ENCODE assay signal across 16 mouse cellular contexts in the genomic region with DNA sequence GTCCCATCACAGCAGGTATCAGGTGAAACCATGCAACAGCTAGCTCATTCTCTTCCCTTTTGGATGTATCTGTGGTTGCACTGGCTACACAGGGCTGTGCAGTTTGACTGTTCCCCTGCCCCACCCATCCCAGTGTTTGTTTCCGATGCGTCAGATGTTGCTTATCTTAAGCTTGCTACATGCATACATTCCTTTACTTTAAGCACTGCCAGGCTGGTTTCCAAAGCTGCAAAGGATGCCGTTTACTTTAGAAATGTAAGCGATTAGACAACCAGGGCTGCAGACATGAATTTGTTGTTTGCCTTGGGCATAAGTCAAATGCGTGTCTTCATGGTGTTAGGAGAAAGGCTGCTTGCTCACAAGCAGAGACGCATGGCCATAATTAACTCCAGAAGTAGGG.
DNase-seq lines count a peak whose midpoint lies in the region; ATAC-seq and TF ChIP-seq lines count a peak whose summit lies in the region.
"Had no signal": no experiment of that assay in that cellular context is flagged by ENCODE, and none has a peak within 500 bp of the region (broad histone marks: within the 10 kb centered on the region; RNA-seq: fewer than 3 reads in every experiment).

No protein-coding gene starts in this region.

- no peak overlapping the region for H3K4me3 ChIP-seq in lung, embryonic 15.5 days
- H3K4me3 ChIP-seq in lung, adult 2 months (replicated peaks; ENCODE audit: extremely low read depth, low read depth, low read length), result no peak overlapping the region
- no peak overlapping the region for H3K4me3 ChIP-seq in embryonic facial prominence, embryonic 12.5 days
- H3K4me3 ChIP-seq in liver, embryonic 12.5 days, result no peak overlapping the region
- no peak overlapping the region for H3K4me3 ChIP-seq in stomach, embryonic 16.5 days (replicated peaks; ENCODE audit: low read length)
- no peak overlapping the region for H3K4me3 ChIP-seq in hindbrain, embryonic 10.5 days
- H3K4me3 ChIP-seq: erythroblast, embryonic 14.5 days; limb, embryonic 15.5 days had no signal

- TF ChIP-seq CTCF in lung, adult 2 months (IDR thresholded peaks at IDR 0.05; ENCODE audit: insufficient read depth, low read length), result no peak

- no peak for DNase-seq in lung, adult 2 months
- DNase-seq in cerebellum, postnatal 10 days, result no peak
- DNase-seq in hindbrain, embryonic 10.5 days (ENCODE audit: low spot score), result no peak
- no peak for DNase-seq in kidney, postnatal 14 days
- DNase-seq: adrenal gland, postnatal 14 days; gastrocnemius, postnatal 14 days; kidney, adult 2 months; layer of hippocampus, adult 9-11 months; right cerebral cortex, postnatal 25 days had no signal

- H3K4me1 ChIP-seq in lung, embryonic 15.5 days, result peaks cover 11% of the 10 kb centered on the region
- H3K4me1 ChIP-seq in lung, adult 2 months (ENCODE audit: control insufficient read depth, insufficient read depth, low read length), result peaks cover 10% of the 10 kb centered on the region
- peaks cover 10% of the 10 kb centered on the region; the same call in 1 of the 2 replicates for H3K4me1 ChIP-seq in embryonic facial prominence, embryonic 12.5 days
- H3K4me1 ChIP-seq in liver, embryonic 12.5 days, result peaks cover 6% of the 10 kb centered on the region; the same call in 1 of the 2 replicates
- peaks cover 8% of the 10 kb centered on the region for H3K4me1 ChIP-seq in stomach, embryonic 16.5 days (ENCODE audit: control insufficient read depth, insufficient read depth, low read length)
- H3K4me1 ChIP-seq in hindbrain, embryonic 10.5 days (replicated peaks), result 0 out of 2 replicates have a peak, but pooled peaks cover 4% of the 10 kb centered on the region

- H3K4me2 ChIP-seq in lung, embryonic 15.5 days, result no peak overlapping the region
- peak overlapping the region; percentile 7; the same call in 1 of the 2 replicates for H3K4me2 ChIP-seq in embryonic facial prominence, embryonic 12.5 days (replicated peaks)
- H3K4me2 ChIP-seq in liver, embryonic 12.5 days, result no peak overlapping the region
- peak overlapping the region; percentile 22; the same call in 1 of the 2 replicates for H3K4me2 ChIP-seq in stomach, embryonic 16.5 days (ENCODE audit: low read depth, low read length)
- H3K4me2 ChIP-seq: limb, embryonic 15.5 days had no signal

- WGBS in lung, embryonic 15.5 days, result 28% methylated on average over 6 of the region's 6 CpGs
- WGBS in lung, adult 2 months, result 35% methylated on average over 6 of the region's 6 CpGs
- 24% methylated on average over 6 of the region's 6 CpGs for WGBS in embryonic facial prominence, embryonic 12.5 days
- WGBS in liver, embryonic 12.5 days (ENCODE audit: insufficient replicate concordance), result 52% methylated on average over 6 of the region's 6 CpGs
- WGBS in stomach, embryonic 16.5 days, result 29% methylated on average over 6 of the region's 6 CpGs
- 70% methylated on average over 6 of the region's 6 CpGs for WGBS in hindbrain, embryonic 10.5 days

- peak; percentile 65; the same call in 1 of the 2 replicates for ATAC-seq in lung, embryonic 15.5 days (ENCODE audit: borderline replicate concordance, extremely low read depth, low FRiP score, low TSS enrichment)
- 0 out of 2 replicates have a peak, but pooled peaks have one; percentile 56 for ATAC-seq in embryonic facial prominence, embryonic 12.5 days (ENCODE audit: insufficient number of reproducible peaks, insufficient read depth, low FRiP score, low TSS enrichment)
- ATAC-seq in liver, embryonic 12.5 days, result peak; percentile 57
- peak; percentile 76; the same call in 1 of the 2 replicates for ATAC-seq in stomach, embryonic 16.5 days (ENCODE audit: insufficient read depth, low FRiP score)

- TF ChIP-seq POLR2A in lung, adult 2 months (IDR thresholded peaks at IDR 0.05; ENCODE audit: borderline replicate concordance, extremely low read depth, low read depth, low read length), result no peak

- no peaks in the 10 kb centered on the region for H3K27me3 ChIP-seq in lung, embryonic 15.5 days
- H3K27me3 ChIP-seq in embryonic facial prominence, embryonic 12.5 days, result no peaks in the 10 kb centered on the region
- no peaks in the 10 kb centered on the region for H3K27me3 ChIP-seq in liver, embryonic 12.5 days (replicated peaks)
- H3K27me3 ChIP-seq in stomach, embryonic 16.5 days (ENCODE audit: control insufficient read depth, insufficient read depth, low read length), result no peaks in the 10 kb centered on the region
- H3K27me3 ChIP-seq in hindbrain, embryonic 10.5 days (ENCODE audit: insufficient read depth, poor library complexity, severe bottlenecking), result no peaks in the 10 kb centered on the region
- H3K27me3 ChIP-seq: CH12.LX; limb, embryonic 15.5 days had no signal

- no peak overlapping the region for H3K9ac ChIP-seq in lung, embryonic 15.5 days
- H3K9ac ChIP-seq in embryonic facial prominence, embryonic 12.5 days, result no peak overlapping the region
- no peak overlapping the region for H3K9ac ChIP-seq in liver, embryonic 12.5 days
- no peak overlapping the region for H3K9ac ChIP-seq in stomach, embryonic 16.5 days (ENCODE audit: low read length)
- H3K9ac ChIP-seq: limb, embryonic 15.5 days had no signal

- H3K9me3 ChIP-seq in lung, embryonic 15.5 days, result no peaks in the 10 kb centered on the region
- no peaks in the 10 kb centered on the region for H3K9me3 ChIP-seq in embryonic facial prominence, embryonic 12.5 days
- H3K9me3 ChIP-seq in liver, embryonic 12.5 days (replicated peaks), result no peaks in the 10 kb centered on the region
- 0 out of 2 replicates have a peak, but pooled peaks cover 8% of the 10 kb centered on the region for H3K9me3 ChIP-seq in stomach, embryonic 16.5 days (replicated peaks; ENCODE audit: control insufficient read depth, low read length)
- no peaks in the 10 kb centered on the region for H3K9me3 ChIP-seq in hindbrain, embryonic 10.5 days
- H3K9me3 ChIP-seq: limb, embryonic 15.5 days had no signal

- no peak overlapping the region for H3K27ac ChIP-seq in lung, embryonic 15.5 days
- no peak overlapping the region for H3K27ac ChIP-seq in embryonic facial prominence, embryonic 12.5 days
- H3K27ac ChIP-seq in liver, embryonic 12.5 days, result no peak overlapping the region
- no peak overlapping the region for H3K27ac ChIP-seq in stomach, embryonic 16.5 days (ENCODE audit: low read length)
- H3K27ac ChIP-seq in hindbrain, embryonic 10.5 days, result no peak overlapping the region
- H3K27ac ChIP-seq: limb, embryonic 15.5 days had no signal

- H3K36me3 ChIP-seq in lung, embryonic 15.5 days, result no peaks in the 10 kb centered on the region
- H3K36me3 ChIP-seq in embryonic facial prominence, embryonic 12.5 days, result no peaks in the 10 kb centered on the region
- H3K36me3 ChIP-seq in liver, embryonic 12.5 days, result 0 out of 2 replicates have a peak, but pooled peaks cover 3% of the 10 kb centered on the region
- 0 out of 2 replicates have a peak, but pooled peaks cover 2% of the 10 kb centered on the region for H3K36me3 ChIP-seq in stomach, embryonic 16.5 days (ENCODE audit: control insufficient read depth, insufficient read depth, low read length)
- no peaks in the 10 kb centered on the region; the same call in 1 of the 2 replicates for H3K36me3 ChIP-seq in hindbrain, embryonic 10.5 days
- H3K36me3 ChIP-seq: limb, embryonic 15.5 days had no signal

Comparison
In these comparisons a context has a peak if more than half of its experiments do, and no peak if none do; other contexts are left out.
1. H3K4me2 ChIP-seq: peak in embryonic facial prominence, embryonic 12.5 days (single experiment) and stomach, embryonic 16.5 days (single experiment); none in lung, embryonic 15.5 days (single experiment) and liver, embryonic 12.5 days (single experiment).
2. Peak in every context shown above with its lines, with median percentiles within 50 percentile points of each other: ATAC-seq.